Mouse (Mus musculus) CH12.LX (cell line): Measurements from ENCODE around the gene Crocc. TPM values are rescaled to one million over a fixed set of nuclear protein-coding genes. Genes with fewer than 3 reads are reported as not detected.

Experiments used
- DNase-seq: peaks from one replicate; pipeline ENCODE4 v3.0.0-alpha.2; 2013; ENCODE audit errors: extremely low read depth
- H3K27ac ChIP-seq: 2 replicates; pipeline ENCODE4 v1.5.1; 2012; ENCODE audit warnings: low read depth, mild to moderate bottlenecking, control low read depth, moderate library complexity; ENCODE audit not compliant: insufficient read depth
- H3K27me3 ChIP-seq: replicated peaks from 2 replicates; pipeline ENCODE3; 2012; ENCODE audit warnings: inconsistent platforms
- H3K36me3 ChIP-seq, 2 experiments: replicated peaks in 1 of 2; 2 replicates each; pipeline versions ENCODE3 to v1.6.1; 2012; ENCODE audit warnings: inconsistent platforms in 1 of 2, low read length in 1 of 2, mild to moderate bottlenecking in 1 of 2, mixed read lengths in 1 of 2, moderate library complexity in 1 of 2; ENCODE audit not compliant: control insufficient read depth in 1 of 2, insufficient read depth in 1 of 2
- H3K4me1 ChIP-seq, 2 experiments: 2 replicates each; pipeline ENCODE4 v1.6.1; 2012; ENCODE audit warnings: inconsistent platforms in 1 of 2, moderate library complexity in 1 of 2; ENCODE audit not compliant: insufficient read depth in 2 of 2, control insufficient read depth in 1 of 2
- H3K4me2 ChIP-seq: 2 replicates; pipeline ENCODE4 v1.6.1; 2012; ENCODE audit warnings: low read depth, mild to moderate bottlenecking, control low read depth; ENCODE audit not compliant: poor library complexity, insufficient read depth, severe bottlenecking
- H3K4me3 ChIP-seq, 3 experiments: fragments of 150-350 bp in 1 of 3; sonication (generic) in 1 of 3; replicated peaks in 1 of 3; 2 replicates each; pipeline versions ENCODE3 to v1.5.1; 2011 to 2012; ENCODE audit warnings: low read depth in 2 of 3, low read length in 2 of 3, mild to moderate bottlenecking in 2 of 3, moderate library complexity in 2 of 3, control low read depth in 1 of 3, improper control_type of control experiment in 1 of 3, inconsistent platforms in 1 of 3, mixed read lengths in 1 of 3; ENCODE audit not compliant: poor library complexity in 1 of 3
- H3K79me2 ChIP-seq: replicated peaks from 2 replicates; pipeline ENCODE4 v1.6.1; 2012; ENCODE audit warnings: mild to moderate bottlenecking, moderate library complexity; ENCODE audit not compliant: control insufficient read depth, poor library complexity, insufficient read depth, severe bottlenecking; ENCODE audit errors: extremely low read depth
- H3K9ac ChIP-seq: 2 replicates; pipeline ENCODE4 v1.6.1; 2012; ENCODE audit warnings: low read depth, mild to moderate bottlenecking, control low read depth, moderate library complexity; ENCODE audit not compliant: insufficient read depth
- H3K9me3 ChIP-seq: replicated peaks from 2 replicates; pipeline ENCODE3; 2012; ENCODE audit warnings: low read length, inconsistent platforms, mixed read lengths
- BHLHE40 ChIP-seq: IDR thresholded peaks from 2 replicates; pipeline ENCODE4 v1.6.1; 2011; ENCODE audit warnings: mild to moderate bottlenecking, low read depth, low read length, improper control_type of control experiment
- ELF1 ChIP-seq: IDR thresholded peaks from 2 replicates; pipeline ENCODE4 v1.6.1; 2014; ENCODE audit warnings: low read depth, mild to moderate bottlenecking, inconsistent platforms, low read length, improper control_type of control experiment
- GABPA ChIP-seq: IDR thresholded peaks from 2 replicates; pipeline ENCODE4 v1.6.1; 2012; ENCODE audit warnings: low read depth, low read length, improper control_type of control experiment, inconsistent platforms; ENCODE audit not compliant: insufficient replicate concordance
- JUN ChIP-seq: IDR thresholded peaks from 2 replicates; pipeline ENCODE4 v1.6.1; 2011; ENCODE audit warnings: low read depth, mild to moderate bottlenecking, low read length, improper control_type of control experiment, moderate library complexity; ENCODE audit not compliant: insufficient read depth
- JUND ChIP-seq: conservative IDR thresholded peaks from 2 replicates; pipeline ENCODE4 v1.6.1; 2011; ENCODE audit warnings: low read depth, low read length, improper control_type of control experiment
- KAT2A ChIP-seq: IDR thresholded peaks from 2 replicates; pipeline ENCODE4 v1.6.1; 2012; ENCODE audit warnings: low read length, improper control_type of control experiment, inconsistent platforms; ENCODE audit not compliant: insufficient replicate concordance
- MAZ ChIP-seq: IDR thresholded peaks from 2 replicates; pipeline ENCODE4 v1.6.1; 2012; ENCODE audit warnings: low read depth, mild to moderate bottlenecking, inconsistent platforms, low read length, improper control_type of control experiment, moderate library complexity
- MEF2A ChIP-seq: IDR thresholded peaks from 2 replicates; pipeline ENCODE4 v1.6.1; 2014; ENCODE audit warnings: low read depth, mild to moderate bottlenecking, inconsistent platforms, low read length, improper control_type of control experiment, borderline replicate concordance
- MXI1 ChIP-seq: IDR thresholded peaks from 2 replicates; pipeline ENCODE4 v1.6.1; 2011; ENCODE audit warnings: mild to moderate bottlenecking, low read depth, low read length, improper control_type of control experiment
- MYC ChIP-seq: IDR thresholded peaks from 2 replicates; pipeline ENCODE4 v1.6.1; 2011; ENCODE audit warnings: low read depth, mild to moderate bottlenecking, improper control_type of control experiment, low read length
- NELFE ChIP-seq: IDR thresholded peaks from 2 replicates; pipeline ENCODE4 v1.6.1; 2011; ENCODE audit warnings: low read depth, low read length, improper control_type of control experiment
- POLR2A ChIP-seq: IDR thresholded peaks from 2 replicates; pipeline ENCODE4 v1.6.1; 2011; ENCODE audit warnings: low read depth, mild to moderate bottlenecking, improper control_type of control experiment, low read length
- POLR2AphosphoS2 ChIP-seq: IDR thresholded peaks from 2 replicates; pipeline ENCODE4 v1.6.1; 2011; ENCODE audit warnings: low read depth, low read length, improper control_type of control experiment
- RCOR1 ChIP-seq: conservative IDR thresholded peaks from 2 replicates; pipeline ENCODE4 v1.6.1; 2012; ENCODE audit warnings: low read depth, mild to moderate bottlenecking, inconsistent platforms, low read length, improper control_type of control experiment
- SMC3 ChIP-seq: IDR thresholded peaks from 2 replicates; pipeline ENCODE4 v1.6.1; 2011; ENCODE audit warnings: low read depth, low read length, improper control_type of control experiment
- TBP ChIP-seq: conservative IDR thresholded peaks from 2 replicates; pipeline ENCODE4 v1.6.1; 2011; ENCODE audit warnings: low read depth, low read length, improper control_type of control experiment
- TCF12 ChIP-seq: IDR thresholded peaks from 2 replicates; pipeline ENCODE4 v1.6.1; 2014; ENCODE audit warnings: low read depth, mild to moderate bottlenecking, inconsistent platforms, low read length, improper control_type of control experiment
- UBTF ChIP-seq: IDR thresholded peaks from 2 replicates; pipeline ENCODE4 v1.6.1; 2012; ENCODE audit warnings: low read depth, mild to moderate bottlenecking, inconsistent platforms, low read length, improper control_type of control experiment, moderate library complexity
- USF2 ChIP-seq: conservative IDR thresholded peaks from 2 replicates; pipeline ENCODE4 v1.6.1; 2011; ENCODE audit warnings: low read depth, low read length, improper control_type of control experiment
- ZC3H11A ChIP-seq: IDR thresholded peaks from 2 replicates; pipeline ENCODE4 v1.6.1; 2012; ENCODE audit warnings: low read depth, mild to moderate bottlenecking, inconsistent platforms, low read length, improper control_type of control experiment
- ZKSCAN1 ChIP-seq: IDR thresholded peaks from 2 replicates; pipeline ENCODE4 v1.6.1; 2012; ENCODE audit warnings: low read depth, inconsistent platforms, low read length, improper control_type of control experiment, borderline replicate concordance
- ZMIZ1 ChIP-seq: IDR thresholded peaks from 2 replicates; pipeline ENCODE4 v1.6.1; 2012; ENCODE audit warnings: low read depth, mild to moderate bottlenecking, inconsistent platforms, low read length, improper control_type of control experiment
- dilution Hi-C: fragments of 300-500 bp; cut with MboI; formaldehyde crosslinking; loops from 2 replicates; pipeline ENCODE4 v1.14.3; 2020; ENCODE audit warnings: low sequenced_read_pairs; ENCODE audit not compliant: extremely low pct_unique_long_range_greater_than_20kb, extremely low pct_ligation_motif_present
- in situ Hi-C: fragments of 300-500 bp; cut with MboI; formaldehyde crosslinking; loops from 3 replicates; pipeline ENCODE4 v1.14.3; 2019; ENCODE audit warnings: low sequenced_read_pairs, low pct_ligation_motif_present, low pct_unique_long_range_greater_than_20kb, mixed read lengths
- polyA plus RNA-seq: library from polyadenylated mRNA; unstranded; fragments of >175 nt; gene quantifications from 2 replicates; pipeline ENCODE4 v1.2.1, GENCODE M21; 2012; ENCODE audit warnings: low read depth; ENCODE audit not compliant: insufficient read length
- total RNA-seq, 2 experiments: library from RNA; depleted of rRNA; stranded (reverse); fragments of 300-350 nt in 1 of 2; fragments of >200 nt in 1 of 2; gene quantifications; 2 replicates each; pipeline ENCODE4 v1.2.3; 2012 to 2014

Gene Crocc
- total and polyA plus RNA-seq, 3 experiments = 3.5 to 8.3 (median 4.8) TPM

DNA sequence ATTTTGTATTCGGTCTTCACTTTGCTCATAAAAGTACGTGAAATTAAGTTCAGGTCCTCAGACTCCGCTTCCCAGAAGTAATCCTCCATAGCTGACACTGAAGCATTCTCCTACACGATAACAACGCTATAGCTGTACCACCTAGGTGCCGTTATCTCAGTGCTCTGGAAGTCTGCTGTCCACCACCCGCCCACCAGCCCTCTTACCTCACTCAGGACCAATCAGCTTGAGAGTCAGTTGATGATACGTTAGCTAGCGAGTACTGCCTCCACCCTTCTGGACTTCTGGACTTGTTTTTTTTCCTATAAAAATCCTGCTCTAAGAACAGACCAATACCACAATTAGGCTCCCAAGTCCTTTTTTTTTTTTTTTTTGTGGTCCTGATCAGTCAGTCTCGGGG, 26.5 kb upstream of the Crocc start:
- H3K9me3 ChIP-seq = peaks cover 14% of the 10 kb centered on the region
- no peak overlapping the region for H3K27ac ChIP-seq
- no peak overlapping the region for H3K9ac ChIP-seq
- no peaks in the 10 kb centered on the region for H3K4me1 ChIP-seq
- no peak for DNase-seq
- H3K4me3 ChIP-seq = no peak overlapping the region
- H3K36me3 ChIP-seq = no peaks in the 10 kb centered on the region
- H3K4me2 ChIP-seq = no peak overlapping the region
- no peaks in the 10 kb centered on the region for H3K79me2 ChIP-seq
- in situ Hi-C loops (no loop called here), dilution Hi-C loops (no loop called here)
- peaks cover 35% of the 10 kb centered on the region for H3K27me3 ChIP-seq
- TF ChIP-seq MYC = no peak
- TF ChIP-seq BHLHE40 = no peak
- TF ChIP-seq KAT2A = no peak
- no peak for TF ChIP-seq ELF1
- no peak for TF ChIP-seq NELFE
- no peak for TF ChIP-seq JUN
- no peak for TF ChIP-seq ZMIZ1
- no peak for TF ChIP-seq UBTF
- TF ChIP-seq JUND = no peak

DNA sequence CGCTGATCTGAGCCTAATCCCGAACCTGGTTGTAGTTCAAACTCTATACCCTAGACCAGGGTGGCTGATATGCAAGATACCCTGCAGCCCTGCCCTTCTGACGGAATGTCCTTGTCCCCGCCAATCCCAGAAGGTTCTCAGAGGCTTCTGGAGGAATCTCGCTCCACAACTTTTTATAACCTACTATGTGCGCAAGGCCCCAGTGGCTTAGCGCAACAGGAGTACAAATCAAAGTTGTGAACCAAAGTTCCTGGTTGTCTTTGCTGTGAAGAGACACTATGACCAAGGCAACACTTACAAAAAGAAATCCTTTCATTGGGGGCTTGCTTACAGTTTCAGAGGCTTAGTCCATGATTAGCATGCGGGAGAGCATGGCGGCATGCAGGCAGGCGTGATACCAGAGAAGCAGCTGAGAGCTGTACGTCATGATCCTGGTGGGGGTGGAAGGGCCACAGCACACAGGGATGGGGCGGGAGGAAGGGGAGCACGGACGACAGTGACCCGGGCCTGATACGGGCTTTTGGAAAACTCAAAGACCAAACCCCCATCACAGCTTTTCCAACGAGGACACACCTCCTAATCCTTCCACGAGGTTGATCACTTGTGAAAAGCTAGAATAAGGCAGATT, 18.3 kb upstream of the Crocc start:
- H3K79me2 ChIP-seq = peaks cover 28% of the 10 kb centered on the region
- dilution Hi-C loops (no loop called here), in situ Hi-C loops (no loop called here)
- no peak overlapping the region for H3K4me2 ChIP-seq
- no peak overlapping the region for H3K9ac ChIP-seq
- peaks cover 1% of the 10 kb centered on the region for H3K27me3 ChIP-seq
- H3K9me3 ChIP-seq = peaks cover 15% of the 10 kb centered on the region
- peaks cover 13 to 18% of the 10 kb centered on the region in 2 experiments for H3K36me3 ChIP-seq
- H3K27ac ChIP-seq = no peak overlapping the region
- H3K4me1 ChIP-seq = peaks cover 6 to 21% of the 10 kb centered on the region in 2 experiments; a peak in 3 of 4 replicates
- DNase-seq = no peak
- H3K4me3 ChIP-seq = peak overlapping the region in 1 of 3 experiments; percentile 89
- TF ChIP-seq USF2 (no peak), ZKSCAN1 (peak; percentile 65)

- dilution Hi-C loops = no loop called here
- Histone ChIP-seq H3K4me3 (peak within 1 kb of the TSS; percentile 76 to 89 (median 84)), H3K79me2 (peaks cover 28% of the 10 kb centered on the region), H3K27ac (peak within 1 kb of the TSS; percentile 14; the same call in 1 of the 2 replicates), H3K4me1 (peaks cover 6 to 21% of the 10 kb centered on the region in 2 experiments; a peak in 3 of 4 replicates), H3K27me3 (no peaks in the 10 kb centered on the region), H3K9me3 (peaks cover 15% of the 10 kb centered on the region), H3K4me2 (peak within 1 kb of the TSS; percentile 95), H3K36me3 (peaks cover 20 to 26% of the 10 kb centered on the region in 2 experiments), H3K9ac (peak within 1 kb of the TSS; percentile 84)
- in situ Hi-C loops = no loop called here
- DNase-seq = peak; percentile 96
- TF ChIP-seq TCF12 = peak; percentile 84
- TF ChIP-seq POLR2AphosphoS2 = peak; percentile 79; the same call in 1 of the 2 replicates
- peak; percentile 74; the same call in 1 of the 2 replicates for TF ChIP-seq KAT2A
- TF ChIP-seq GABPA = peak; percentile 29; the same call in 1 of the 2 replicates
- peak; percentile 95 for TF ChIP-seq POLR2A
- TF ChIP-seq ZKSCAN1 = no peak
- TF ChIP-seq MXI1 = peak; percentile 73; the same call in 1 of the 2 replicates
- no peak for TF ChIP-seq ZC3H11A
- TF ChIP-seq RCOR1 = no peak
- TF ChIP-seq TBP = peak; percentile 79
- TF ChIP-seq MEF2A = 0 out of 2 replicates have a peak, but pooled peaks have one; percentile 51
- peak; percentile 92 for TF ChIP-seq NELFE
- 0 out of 2 replicates have a peak, but pooled peaks have one; percentile 17 for TF ChIP-seq SMC3
- TF ChIP-seq MAZ = peak; percentile 87; the same call in 1 of the 2 replicates
Measured at GRCm38 (mm10) chr4:141077681-141078509, 17.5 kb upstream of the Crocc start, which contains the start of gene Necap2. Gene Necap2, minus strand, starts transcription at chr4:141078357.
